Mouse (Mus musculus) ES-Bruce4 (cell line): ENCODE results near the gene Fgfr2.

Experiments
- CTCF ChIP-seq: IDR thresholded peaks from one replicate; pipeline ENCODE4 v1.8.1; 2011; ENCODE audit warnings: low read depth, low read length
- EP300 ChIP-seq: IDR thresholded peaks from 2 replicates; pipeline ENCODE4 v1.6.1; 2011; ENCODE audit warnings: low read depth, low read length; ENCODE audit not compliant: insufficient read depth
- POLR2A ChIP-seq: IDR thresholded peaks from one replicate; pipeline ENCODE4 v1.8.1; 2011; ENCODE audit warnings: low read length; ENCODE audit not compliant: insufficient read depth

DNA sequence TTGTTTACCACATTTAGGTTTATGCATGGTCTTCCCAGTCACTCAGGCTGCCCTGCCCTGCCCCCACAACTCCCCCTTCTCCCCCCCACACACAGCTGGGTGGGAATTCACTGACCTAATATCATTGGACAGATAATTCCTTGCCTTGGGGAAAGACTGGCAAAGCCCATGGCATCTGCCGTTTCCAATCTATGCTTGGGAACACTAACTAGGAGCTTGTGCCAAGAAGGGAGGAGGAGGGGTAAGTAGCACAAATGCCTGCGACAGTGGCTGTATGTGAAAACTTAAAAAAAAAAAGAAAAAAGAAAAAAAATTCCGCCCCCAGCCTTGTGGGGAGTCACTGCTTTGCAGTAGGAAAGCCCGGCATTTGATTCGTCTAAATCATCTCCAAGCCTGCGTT lies 56.4 kb downstream of the Fgfr2 start:
- TF ChIP-seq CTCF (no peak), POLR2A (no peak), EP300 (no peak)
